Mouse (Mus musculus) heart, embryonic 10.5 days (tissue): ENCODE measurements around the gene Atf2. TPM values are rescaled to one million over a fixed set of nuclear protein-coding genes. Genes with fewer than 3 reads are reported as not detected.
"Not testable (repeated sequence)": the region's sequence is repeated elsewhere in the genome, so short reads cannot be mapped to it uniquely, and the experiment has no call there.

Experiments used
- DNase-seq: peaks from one replicate; pipeline ENCODE4 v3.0.0-alpha.2; 2017; ENCODE audit warnings: low spot score
- H3K27ac ChIP-seq: fragments of 300-500 bp; sonication (generic); 2 replicates; pipeline ENCODE4 v1.5.1; 2016; ENCODE audit warnings: mild to moderate bottlenecking
- H3K27me3 ChIP-seq: fragments of 300-500 bp; sonication (generic); 2 replicates; pipeline ENCODE4 v1.6.1; 2016; ENCODE audit warnings: mild to moderate bottlenecking; ENCODE audit not compliant: poor library complexity, insufficient read depth, severe bottlenecking
- H3K36me3 ChIP-seq: fragments of 300-500 bp; sonication (generic); 2 replicates; pipeline ENCODE4 v1.6.1; 2016; ENCODE audit warnings: mild to moderate bottlenecking, moderate library complexity
- H3K4me1 ChIP-seq: fragments of 300-500 bp; sonication (generic); 2 replicates; pipeline ENCODE4 v1.6.1; 2016; ENCODE audit warnings: mild to moderate bottlenecking
- H3K4me3 ChIP-seq: fragments of 300-500 bp; sonication (generic); 2 replicates; pipeline ENCODE4 v1.5.1; 2016; ENCODE audit warnings: mild to moderate bottlenecking, moderate library complexity
- H3K9me3 ChIP-seq: fragments of 300-500 bp; sonication (generic); 2 replicates; pipeline ENCODE4 v1.6.1; 2016; ENCODE audit warnings: mild to moderate bottlenecking, moderate library complexity
- WGBS: fragments of 180-500 bp; shearing (Covaris S2); methylation state at CpG from one replicate; pipeline ENCODE4 v1.1.7; 2016; 5-methylcytosine and 5-hydroxymethylcytosine counted together
- polyA plus RNA-seq: library from polyadenylated mRNA; unstranded; fragments of >200 nt; fragmentation: Nextera tagmentation; extraction: Ambion mirVana; gene quantifications from 2 replicates; pipeline ENCODE4 v1.2.1, GENCODE M21; 2016

Atf2 gene
- polyA plus RNA-seq, 1 experiment from 2014 or later: 58.2 TPM

DNA sequence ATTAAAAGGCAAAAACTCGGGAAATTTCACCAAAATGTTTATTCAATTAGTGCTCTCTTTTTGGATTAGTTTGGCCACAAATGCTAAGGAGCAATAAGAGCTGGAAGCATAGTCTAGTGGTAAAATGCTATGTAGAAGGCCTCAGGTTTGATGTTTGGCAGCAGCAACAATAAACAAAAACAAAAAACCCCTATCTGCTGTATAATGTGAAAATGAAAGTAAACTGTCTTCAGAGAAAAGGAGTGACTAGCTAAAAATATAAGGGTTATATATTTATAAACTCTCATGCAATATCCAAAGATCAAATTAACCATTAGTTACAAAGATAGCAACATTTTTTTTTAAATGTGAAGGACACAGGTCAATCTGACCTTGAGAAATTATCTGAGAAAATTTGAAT, 36.2 kb downstream of the Atf2 start:
- Histone ChIP-seq H3K27me3 (no peaks in the 10 kb centered on the region), H3K36me3 (no peaks in the 10 kb centered on the region), H3K4me1 (no peaks in the 10 kb centered on the region), H3K9me3 (no peaks in the 10 kb centered on the region), H3K27ac (no peak overlapping the region), H3K4me3 (no peak overlapping the region)
- no peak for DNase-seq
- WGBS: 83% methylated on average over 1 of the region's 1 CpGs

DNA sequence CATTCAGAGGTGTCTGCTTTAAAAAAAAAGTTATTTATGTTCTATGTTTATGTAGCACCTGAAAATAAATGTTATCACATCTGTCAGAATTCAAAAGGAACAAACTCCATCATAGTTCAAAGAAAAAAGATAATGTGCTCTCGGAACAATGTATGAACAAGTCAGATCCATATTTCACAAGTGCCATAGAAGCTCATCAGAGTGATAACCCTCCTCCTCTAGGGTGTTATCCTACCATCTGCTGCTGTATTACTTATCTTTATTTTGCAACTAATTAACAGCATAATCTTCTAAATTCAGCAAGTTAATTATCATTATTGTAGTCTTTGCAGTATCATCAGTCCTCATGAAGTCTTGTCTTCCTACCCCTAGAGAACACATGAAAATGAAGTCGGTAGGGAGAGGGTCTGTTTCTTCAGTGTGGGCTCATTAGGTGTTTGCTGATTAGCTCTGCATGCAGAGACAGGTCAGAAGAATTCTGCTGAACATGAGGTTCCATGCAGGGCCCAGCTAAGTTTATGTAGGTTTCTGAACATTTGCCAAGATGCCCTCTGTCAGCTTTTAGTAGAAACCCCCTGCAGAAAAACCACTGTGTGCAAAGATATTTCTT, 57.9 kb downstream of the Atf2 start:
- H3K27me3 ChIP-seq: no peaks in the 10 kb centered on the region
- 72% methylated on average over 2 of the region's 2 CpGs for WGBS
- no peak for DNase-seq
- no peaks in the 10 kb centered on the region for H3K9me3 ChIP-seq
- no peak overlapping the region for H3K27ac ChIP-seq
- no peaks in the 10 kb centered on the region for H3K4me1 ChIP-seq
- H3K4me3 ChIP-seq: no peak overlapping the region
- H3K36me3 ChIP-seq: peaks cover 23% of the 10 kb centered on the region

DNA sequence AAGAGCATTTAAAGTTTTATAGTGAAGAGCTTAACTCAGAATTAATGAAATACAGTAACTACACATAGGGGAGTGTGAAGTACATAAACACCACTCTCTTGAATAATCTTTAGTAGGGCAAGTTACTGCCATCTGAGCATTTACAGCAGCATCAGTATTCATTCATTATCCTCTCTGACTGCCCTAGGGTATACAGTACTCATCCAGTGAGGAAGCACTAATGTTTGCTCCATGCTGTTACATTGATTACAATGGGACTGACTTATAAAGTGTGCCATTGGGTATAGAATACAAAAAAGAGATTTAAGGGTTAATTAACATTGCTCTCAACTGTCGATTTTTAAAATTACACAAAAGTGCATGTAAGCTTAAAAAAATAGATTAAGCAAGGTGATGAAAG, 59.2 kb downstream of the Atf2 start:
- WGBS: 77% methylated on average over 1 of the region's 1 CpGs
- Histone ChIP-seq H3K36me3 (peaks cover 30% of the 10 kb centered on the region), H3K9me3 (no peaks in the 10 kb centered on the region), H3K27ac (no peak overlapping the region), H3K4me3 (no peak overlapping the region), H3K4me1 (no peaks in the 10 kb centered on the region), H3K27me3 (no peaks in the 10 kb centered on the region)
- DNase-seq: no peak

DNA sequence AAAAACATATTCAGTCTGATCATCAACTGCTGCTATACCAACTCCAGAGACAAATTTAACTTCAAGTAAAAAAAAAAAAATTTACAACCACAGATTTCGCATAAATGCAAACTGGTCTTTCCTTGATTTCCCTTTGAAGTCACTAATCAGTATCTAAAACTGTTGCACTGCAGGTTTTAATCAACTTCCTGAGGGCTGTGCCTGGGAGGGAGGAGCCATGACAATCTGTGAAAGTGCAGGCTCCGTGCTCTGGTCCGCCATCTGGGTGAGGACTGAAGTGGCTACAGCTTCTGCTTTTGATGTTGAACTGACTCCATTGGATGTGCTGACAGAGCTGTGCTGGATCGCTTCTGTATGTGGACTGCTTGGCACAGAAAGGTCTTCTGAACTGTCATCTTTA, 73.7 kb downstream of the Atf2 start:
- DNase-seq: peak; percentile 80
- H3K9me3 ChIP-seq: no peaks in the 10 kb centered on the region
- WGBS: 31% methylated on average over 4 of the region's 4 CpGs
- peaks cover 25% of the 10 kb centered on the region; the same call in 1 of the 2 replicates for H3K36me3 ChIP-seq
- peaks cover 9% of the 10 kb centered on the region; the same call in 1 of the 2 replicates for H3K4me1 ChIP-seq
- no peaks in the 10 kb centered on the region for H3K27me3 ChIP-seq
- H3K27ac ChIP-seq: no peak overlapping the region
- no peak overlapping the region for H3K4me3 ChIP-seq

DNA sequence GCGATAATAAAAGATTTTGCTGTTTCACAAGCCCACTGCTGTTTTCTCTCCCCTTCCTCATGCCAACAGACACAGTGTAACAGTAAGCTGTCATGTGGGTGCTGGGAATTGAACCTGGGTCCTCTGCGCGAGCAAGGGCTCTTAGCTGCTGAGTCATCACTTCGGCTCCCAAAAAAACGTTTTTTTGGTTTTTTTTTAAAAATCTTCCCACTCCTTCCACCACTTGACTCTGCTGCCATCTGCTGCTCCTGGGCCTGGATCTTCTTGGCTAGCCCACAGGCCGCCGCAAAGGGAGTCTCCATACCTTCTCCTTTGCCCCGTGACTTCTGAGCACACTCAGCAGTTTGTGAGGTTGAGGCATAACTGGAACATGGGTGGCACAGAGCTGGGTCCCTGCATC, 84.8 kb downstream of the Atf2 start:
- no peak for DNase-seq
- 80% methylated on average over 8 of the region's 8 CpGs for WGBS
- Histone ChIP-seq H3K4me3 (no peak overlapping the region), H3K36me3 (no peaks in the 10 kb centered on the region), H3K27me3 (no peaks in the 10 kb centered on the region), H3K9me3 (no peaks in the 10 kb centered on the region), H3K4me1 (no peaks in the 10 kb centered on the region), H3K27ac (no peak overlapping the region)

DNA sequence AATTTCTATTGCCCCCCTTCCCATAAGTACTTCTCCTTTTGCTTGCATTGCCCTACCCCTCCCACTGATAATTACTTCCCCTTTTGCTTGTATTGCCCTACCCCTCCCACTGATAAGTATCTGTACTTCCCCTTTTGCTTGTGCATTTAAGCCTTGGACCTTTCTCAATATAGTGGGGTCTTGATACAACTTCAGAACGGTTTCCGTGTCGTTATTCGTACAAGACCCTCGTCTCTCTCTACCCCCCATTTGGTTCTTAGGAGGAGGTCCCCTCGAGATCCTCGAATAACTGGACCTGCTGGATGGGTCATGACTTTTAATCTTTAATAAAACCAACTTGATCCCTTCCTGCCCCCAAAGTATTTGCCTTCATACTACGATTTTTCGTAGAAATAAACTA, 92.3 kb downstream of the Atf2 start:
- WGBS: 87% methylated on average over 9 of the region's 9 CpGs
- not testable (repeated sequence) for H3K4me3 ChIP-seq, H3K36me3 ChIP-seq, H3K27me3 ChIP-seq, H3K9me3 ChIP-seq, H3K4me1 ChIP-seq, DNase-seq, H3K27ac ChIP-seq

DNA sequence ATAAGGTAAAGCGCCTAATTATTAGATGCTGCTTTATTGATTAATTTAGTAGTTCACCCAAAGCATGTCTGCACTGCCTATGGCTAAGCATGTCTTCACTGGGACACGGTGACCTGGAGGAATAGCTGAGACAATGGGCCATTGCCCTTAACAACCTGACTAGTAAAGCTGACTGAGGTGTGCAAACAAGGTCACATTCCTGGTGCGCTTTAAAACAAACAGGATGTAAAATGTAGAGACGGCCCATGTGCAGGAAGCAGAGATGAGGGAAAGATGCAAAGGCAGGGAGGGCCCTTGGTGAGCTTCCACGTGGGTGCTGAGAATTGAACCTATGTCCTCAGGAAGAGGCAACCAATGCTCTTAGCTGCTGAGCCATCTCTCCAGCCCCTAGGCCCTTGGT, 93.7 kb downstream of the Atf2 start:
- Histone ChIP-seq H3K9me3 (no peaks in the 10 kb centered on the region), H3K27ac (no peak overlapping the region), H3K4me3 (no peak overlapping the region), H3K36me3 (no peaks in the 10 kb centered on the region), H3K4me1 (no peaks in the 10 kb centered on the region), H3K27me3 (no peaks in the 10 kb centered on the region)
- 72% methylated on average over 5 of the region's 5 CpGs for whole genome bisulfite sequencing
- no peak for DNase-seq

DNA sequence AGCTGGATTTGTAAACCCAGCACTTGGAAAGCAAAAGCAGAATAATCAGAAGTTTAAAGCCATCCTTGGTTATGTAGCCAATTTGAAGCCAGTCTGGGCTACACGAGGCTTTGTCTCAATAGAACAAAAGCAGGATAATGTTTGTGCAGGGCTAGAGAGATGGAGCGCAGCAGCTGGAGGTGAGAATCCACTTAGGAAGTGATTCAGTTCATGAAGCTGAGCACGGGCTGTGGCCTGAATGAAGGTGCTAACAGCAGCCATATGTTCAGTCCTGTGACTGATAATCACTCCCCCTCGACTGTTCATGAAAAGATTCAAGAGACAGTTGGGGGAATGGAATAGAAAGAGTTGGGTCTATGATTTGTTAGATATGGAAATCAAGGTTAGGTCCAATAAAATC, 94.3 kb downstream of the Atf2 start:
- no peak overlapping the region for H3K27ac ChIP-seq
- no peak overlapping the region for H3K4me3 ChIP-seq
- H3K27me3 ChIP-seq: no peaks in the 10 kb centered on the region
- WGBS: 42% methylated on average over 4 of the region's 4 CpGs
- H3K36me3 ChIP-seq: no peaks in the 10 kb centered on the region
- no peak for DNase-seq
- H3K9me3 ChIP-seq: no peaks in the 10 kb centered on the region
- no peaks in the 10 kb centered on the region for H3K4me1 ChIP-seq

DNA sequence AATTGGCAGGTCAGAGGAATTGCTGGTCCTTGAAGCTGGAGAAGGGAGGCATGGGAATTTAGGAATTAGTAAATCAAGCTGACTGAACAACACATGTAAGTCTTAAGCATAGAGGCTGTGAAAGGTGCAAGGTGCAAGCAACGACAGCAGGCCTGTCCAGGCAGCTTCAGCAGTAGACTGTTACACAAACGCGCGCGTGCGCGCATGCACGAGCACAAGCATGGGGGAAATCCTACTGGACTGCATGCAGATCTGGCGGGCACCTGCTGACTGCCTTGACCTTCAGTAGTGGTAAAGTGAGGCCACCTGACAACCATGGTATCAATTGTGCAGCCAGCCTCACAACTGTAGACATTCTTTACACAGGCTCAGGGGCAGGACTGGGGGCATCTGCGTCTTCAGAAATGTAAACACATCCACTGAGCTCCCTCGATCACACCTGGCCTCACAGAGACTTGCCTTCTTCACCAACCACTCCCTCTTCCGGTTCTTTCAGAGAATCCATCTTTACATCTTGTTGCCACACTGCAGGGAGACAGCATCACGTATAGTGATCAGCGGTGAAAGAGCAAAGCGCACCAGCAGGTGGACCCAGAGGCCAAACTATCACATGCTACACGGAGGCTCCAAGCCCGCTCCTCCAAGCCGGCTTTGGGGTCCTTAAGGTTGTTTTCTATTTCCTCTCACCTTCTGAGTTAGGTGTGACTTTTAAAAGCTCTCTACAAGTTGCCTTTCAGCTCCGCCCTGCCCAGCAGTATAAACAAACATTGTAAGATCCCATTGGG, 100.4 kb downstream of the Atf2 start:
- Histone ChIP-seq H3K4me3 (peak overlapping the region; percentile 22), H3K36me3 (no peaks in the 10 kb centered on the region), H3K4me1 (no peaks in the 10 kb centered on the region), H3K27ac (no peak overlapping the region), H3K27me3 (0 out of 2 replicates have a peak, but pooled peaks cover 5% of the 10 kb centered on the region), H3K9me3 (no peaks in the 10 kb centered on the region)
- DNase-seq: no peak
- 49% methylated on average over 19 of the region's 19 CpGs for WGBS

DNA sequence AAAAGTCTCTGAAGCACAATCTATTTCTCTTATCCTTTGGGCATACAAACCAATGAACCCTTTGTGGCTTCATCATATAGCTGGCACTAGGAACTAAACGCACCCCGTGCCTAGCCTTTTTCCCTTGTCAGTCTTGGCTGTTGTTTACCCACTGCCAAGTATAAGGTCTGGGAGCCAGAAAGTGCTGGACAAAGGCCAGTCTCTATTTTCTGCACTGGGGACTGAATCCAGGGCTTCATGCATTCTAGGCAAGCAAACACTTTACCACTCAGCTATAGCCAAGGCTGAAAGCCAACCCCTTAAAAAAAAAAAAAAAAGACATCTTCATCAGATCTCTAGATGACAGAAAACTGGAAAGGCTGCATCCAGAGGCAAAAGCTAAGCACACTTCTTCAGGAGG, 102.1 kb downstream of the Atf2 start:
- H3K36me3 ChIP-seq: no peaks in the 10 kb centered on the region
- no peak overlapping the region for H3K4me3 ChIP-seq
- DNase-seq: peak; percentile 16
- 0 out of 2 replicates have a peak, but pooled peaks cover 5% of the 10 kb centered on the region for H3K27me3 ChIP-seq
- H3K27ac ChIP-seq: no peak overlapping the region
- no peaks in the 10 kb centered on the region for H3K4me1 ChIP-seq
- no peaks in the 10 kb centered on the region for H3K9me3 ChIP-seq
- WGBS: 90% methylated on average over 2 of the region's 2 CpGs

DNA sequence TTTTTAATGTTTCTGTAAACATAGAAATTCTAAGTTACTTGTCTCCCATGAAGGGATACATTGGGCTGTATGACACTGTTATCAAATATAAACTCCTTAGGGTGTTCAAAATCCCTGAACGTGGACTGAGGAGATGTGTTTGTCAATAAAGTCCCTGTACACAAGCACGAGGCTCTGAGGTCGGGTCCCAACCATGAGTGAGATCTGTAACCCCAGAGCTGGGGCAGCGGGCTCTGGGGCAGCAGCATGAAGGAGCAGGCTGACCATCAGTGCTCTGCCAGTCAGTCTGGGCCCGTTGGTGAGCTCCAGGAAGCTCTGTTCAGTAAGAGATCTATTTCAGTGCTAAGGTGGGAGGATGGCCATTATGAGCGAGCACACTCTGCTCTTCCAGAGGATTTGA, 104.0 kb downstream of the Atf2 start:
- Histone ChIP-seq H3K27ac (no peak overlapping the region), H3K9me3 (no peaks in the 10 kb centered on the region), H3K4me3 (no peak overlapping the region), H3K36me3 (no peaks in the 10 kb centered on the region), H3K4me1 (no peaks in the 10 kb centered on the region), H3K27me3 (0 out of 2 replicates have a peak, but pooled peaks cover 5% of the 10 kb centered on the region)
- DNase-seq: peak; percentile 52
- 74% methylated on average over 6 of the region's 6 CpGs for WGBS

DNA sequence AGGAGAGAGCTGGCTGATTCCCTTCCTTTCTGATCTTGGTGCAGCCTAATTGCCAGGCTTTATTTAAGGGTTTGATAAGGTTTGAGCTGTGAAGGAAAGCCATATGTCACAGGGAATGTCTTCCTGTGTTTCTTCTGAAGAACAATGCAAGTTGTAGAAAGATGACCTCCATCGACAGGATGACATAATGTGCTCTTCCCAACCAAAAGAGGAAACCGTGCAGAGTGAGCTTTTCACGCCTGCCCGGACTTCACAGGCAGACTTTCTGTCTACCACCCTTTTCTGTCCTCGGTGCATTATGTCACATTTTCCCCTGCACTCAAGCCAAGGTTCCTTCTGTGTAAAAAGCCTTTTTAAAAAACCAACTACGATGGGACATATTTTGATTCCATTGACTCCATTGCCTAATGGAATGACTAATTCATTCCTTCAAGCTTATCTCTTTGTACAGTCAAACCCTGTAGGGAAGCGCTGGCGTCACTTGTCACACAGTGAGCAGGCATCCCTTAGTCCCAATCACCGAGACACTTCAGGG, 110.0 kb downstream of the Atf2 start:
- Histone ChIP-seq H3K27me3 (no peaks in the 10 kb centered on the region), H3K4me1 (peaks cover 13% of the 10 kb centered on the region), H3K27ac (peak overlapping the region; percentile 36; the same call in 1 of the 2 replicates), H3K36me3 (no peaks in the 10 kb centered on the region), H3K9me3 (no peaks in the 10 kb centered on the region), H3K4me3 (peak overlapping the region; percentile 22; the same call in 1 of the 2 replicates)
- 14% methylated on average over 9 of the region's 9 CpGs for WGBS
- DNase-seq: peak; percentile 69

DNA sequence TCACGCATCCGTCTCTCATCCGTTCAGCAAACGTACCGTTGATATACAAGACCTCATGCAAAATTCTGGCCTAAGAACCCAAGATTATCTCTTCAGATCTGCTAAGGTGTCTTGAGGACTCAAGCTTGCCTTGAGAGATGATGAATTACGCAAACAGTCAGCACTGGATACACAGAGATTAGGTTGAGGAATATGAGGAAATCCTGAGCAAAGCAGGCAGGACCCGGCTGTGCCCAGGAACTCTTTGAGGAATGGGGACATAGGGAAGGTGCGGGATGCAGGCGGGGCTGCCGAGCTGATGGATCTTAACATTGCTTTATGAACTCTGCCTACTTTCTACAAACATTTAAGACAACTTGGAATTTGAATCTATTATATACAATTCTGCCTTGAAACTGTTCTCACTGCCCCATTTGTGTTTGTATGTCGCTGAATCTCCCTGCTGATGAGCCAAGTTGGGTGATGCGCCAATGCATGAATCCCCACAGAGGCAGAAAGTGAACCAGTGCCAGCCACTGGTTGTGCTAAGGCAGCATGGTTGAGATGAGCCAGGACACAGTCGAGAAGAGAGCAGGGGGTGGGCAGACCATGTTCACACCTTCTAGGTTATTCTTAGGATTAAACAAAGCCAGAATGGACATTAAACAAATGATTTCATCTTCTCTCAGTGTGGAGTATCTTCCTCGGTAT, 112.0 kb downstream of the Atf2 start:
- Histone ChIP-seq H3K27ac (no peak overlapping the region), H3K27me3 (no peaks in the 10 kb centered on the region), H3K4me1 (peaks cover 13% of the 10 kb centered on the region), H3K36me3 (no peaks in the 10 kb centered on the region), H3K4me3 (no peak overlapping the region), H3K9me3 (no peaks in the 10 kb centered on the region)
- DNase-seq: peak; percentile 66
- 79% methylated on average over 14 of the region's 14 CpGs for WGBS
